Mouse (Mus musculus): ENCODE measurements around the gene Rps12-ps3. TPM values are rescaled to one million over a fixed set of nuclear protein-coding genes. Genes with fewer than 3 reads are reported as not detected.

Rps12-ps3 gene
- polyA plus RNA-seq (2015; fragmentation: Nextera tagmentation; extraction: Ambion mirVana): 13.8 and 22.6 TPM in 2 replicates

- WGBS: 98% methylated on average over 12 of the region's 14 CpGs
- Histone ChIP-seq H3K4me1 (no peaks in the 10 kb centered on the region), H3K9me3 (no peaks in the 10 kb centered on the region), H3K27me3 (no peaks in the 10 kb centered on the region), H3K4me2 (replicated peaks) (no peak within 1 kb of the TSS), H3K4me3 (no peak within 1 kb of the TSS), H3K9ac (no peak within 1 kb of the TSS), H3K27ac (no peak within 1 kb of the TSS), H3K36me3 (peaks cover 16% of the 10 kb centered on the region)
- no peak for ATAC-seq (ENCODE audit: low FRiP score, low read depth)
These were observed at the start of gene Rps12-ps3 for GRCm38 (mm10) chr19:59321990-59322389. Gene Rps12-ps3 (plus strand): TSS chr19:59322290.

- 95% methylated on average over 7 of the region's 7 CpGs for WGBS
These were observed 48.9 kb upstream of the Rps12-ps3 start for GRCm38 (mm10) chr19:59273190-59273589.

GRCm38 (mm10) chr19:59276354-59276753 lies 45.7 kb upstream of the Rps12-ps3 start:
- Histone ChIP-seq H3K36me3 (no peaks in the 10 kb centered on the region), H3K9ac (no peak overlapping the region), H3K27me3 (no peaks in the 10 kb centered on the region), H3K4me2 (replicated peaks) (no peak overlapping the region), H3K27ac (no peak overlapping the region), H3K4me1 (no peaks in the 10 kb centered on the region), H3K4me3 (no peak overlapping the region), H3K9me3 (no peaks in the 10 kb centered on the region)
- 82% methylated on average over 7 of the region's 7 CpGs for WGBS
- no peak for ATAC-seq (ENCODE audit: low FRiP score, low read depth)

More at GRCm38 (mm10) chr19:59273190-59273589, 48.9 kb upstream of the Rps12-ps3 start:
- Histone ChIP-seq H3K4me2 (replicated peaks) (no peak overlapping the region), H3K9ac (no peak overlapping the region), H3K4me1 (no peaks in the 10 kb centered on the region), H3K36me3 (no peaks in the 10 kb centered on the region), H3K4me3 (no peak overlapping the region), H3K9me3 (no peaks in the 10 kb centered on the region), H3K27ac (no peak overlapping the region), H3K27me3 (no peaks in the 10 kb centered on the region)
- ATAC-seq (ENCODE audit: low FRiP score, low read depth): no peak

- H3K4me2 ChIP-seq (replicated peaks): no peak overlapping the region
- H3K9me3 ChIP-seq: no peaks in the 10 kb centered on the region
- H3K4me1 ChIP-seq: no peaks in the 10 kb centered on the region
- no peak for ATAC-seq (ENCODE audit: low FRiP score, low read depth)
- no peak overlapping the region for H3K27ac ChIP-seq
- H3K9ac ChIP-seq: no peak overlapping the region
- H3K27me3 ChIP-seq: no peaks in the 10 kb centered on the region
- H3K4me3 ChIP-seq: no peak overlapping the region
- no peaks in the 10 kb centered on the region for H3K36me3 ChIP-seq
These were observed 41.2 kb upstream of the Rps12-ps3 start for GRCm38 (mm10) chr19:59280841-59281240.

GRCm38 (mm10) chr19:59282001-59282400 lies 40.1 kb upstream of the Rps12-ps3 start:
- no peak overlapping the region for H3K4me3 ChIP-seq
- H3K9me3 ChIP-seq: no peaks in the 10 kb centered on the region
- WGBS: 91% methylated on average over 3 of the region's 3 CpGs
- H3K27ac ChIP-seq: no peak overlapping the region
- no peak overlapping the region for H3K4me2 ChIP-seq (replicated peaks)
- no peaks in the 10 kb centered on the region for H3K4me1 ChIP-seq
- no peak overlapping the region for H3K9ac ChIP-seq
- H3K36me3 ChIP-seq: peaks cover 4% of the 10 kb centered on the region; the same call in 1 of the 2 replicates
- no peaks in the 10 kb centered on the region for H3K27me3 ChIP-seq
- ATAC-seq (ENCODE audit: low FRiP score, low read depth): no peak

GRCm38 (mm10) chr19:59289042-59289441 lies 33.0 kb upstream of the Rps12-ps3 start:
- Histone ChIP-seq H3K9ac (no peak overlapping the region), H3K4me1 (no peaks in the 10 kb centered on the region), H3K36me3 (peaks cover 4% of the 10 kb centered on the region; the same call in 1 of the 2 replicates), H3K9me3 (no peaks in the 10 kb centered on the region), H3K27ac (no peak overlapping the region), H3K27me3 (no peaks in the 10 kb centered on the region), H3K4me3 (no peak overlapping the region), H3K4me2 (replicated peaks) (no peak overlapping the region)
- ATAC-seq (ENCODE audit: low FRiP score, low read depth): no peak

GRCm38 (mm10) chr19:59289811-59290210 lies 32.3 kb upstream of the Rps12-ps3 start:
- Histone ChIP-seq H3K9me3 (no peaks in the 10 kb centered on the region), H3K4me3 (no peak overlapping the region), H3K4me1 (no peaks in the 10 kb centered on the region), H3K27me3 (no peaks in the 10 kb centered on the region), H3K4me2 (replicated peaks) (no peak overlapping the region), H3K27ac (no peak overlapping the region), H3K36me3 (peaks cover 4% of the 10 kb centered on the region; the same call in 1 of the 2 replicates), H3K9ac (no peak overlapping the region)
- WGBS: 89% methylated on average over 6 of the region's 6 CpGs
- no peak for ATAC-seq (ENCODE audit: low FRiP score, low read depth)

- Histone ChIP-seq H3K4me3 (no peak overlapping the region), H3K4me1 (no peaks in the 10 kb centered on the region), H3K27me3 (no peaks in the 10 kb centered on the region), H3K36me3 (no peaks in the 10 kb centered on the region), H3K4me2 (replicated peaks) (no peak overlapping the region), H3K27ac (no peak overlapping the region), H3K9me3 (no peaks in the 10 kb centered on the region), H3K9ac (no peak overlapping the region)
- WGBS: 85% methylated on average over 5 of the region's 5 CpGs
- ATAC-seq (ENCODE audit: low FRiP score, low read depth): no peak
These were observed 29.8 kb upstream of the Rps12-ps3 start for GRCm38 (mm10) chr19:59292183-59292839.

- no peaks in the 10 kb centered on the region for H3K9me3 ChIP-seq
- no peak overlapping the region for H3K27ac ChIP-seq
- no peak for ATAC-seq (ENCODE audit: low FRiP score, low read depth)
- no peaks in the 10 kb centered on the region for H3K4me1 ChIP-seq
- no peaks in the 10 kb centered on the region for H3K27me3 ChIP-seq
- H3K4me3 ChIP-seq: no peak overlapping the region
- H3K36me3 ChIP-seq: peaks cover 13% of the 10 kb centered on the region
- no peak overlapping the region for H3K9ac ChIP-seq
- H3K4me2 ChIP-seq (replicated peaks): no peak overlapping the region
These were observed 6.8 kb upstream of the Rps12-ps3 start for GRCm38 (mm10) chr19:59315308-59315707.

GRCm38 (mm10) chr19:59316571-59316970 lies 5.5 kb upstream of the Rps12-ps3 start:
- no peaks in the 10 kb centered on the region for H3K9me3 ChIP-seq
- H3K27ac ChIP-seq: no peak overlapping the region
- no peak overlapping the region for H3K4me2 ChIP-seq (replicated peaks)
- no peak overlapping the region for H3K4me3 ChIP-seq
- peaks cover 13% of the 10 kb centered on the region for H3K36me3 ChIP-seq
- H3K27me3 ChIP-seq: no peaks in the 10 kb centered on the region
- no peaks in the 10 kb centered on the region for H3K4me1 ChIP-seq
- no peak overlapping the region for H3K9ac ChIP-seq
- ATAC-seq (ENCODE audit: low FRiP score, low read depth): no peak

GRCm38 (mm10) chr19:59330816-59331225 lies 8.7 kb downstream of the Rps12-ps3 start:
- Histone ChIP-seq H3K4me3 (no peak overlapping the region), H3K4me1 (no peaks in the 10 kb centered on the region), H3K9ac (no peak overlapping the region), H3K4me2 (replicated peaks) (no peak overlapping the region), H3K36me3 (peaks cover 10% of the 10 kb centered on the region; the same call in 1 of the 2 replicates), H3K27me3 (no peaks in the 10 kb centered on the region), H3K27ac (no peak overlapping the region), H3K9me3 (no peaks in the 10 kb centered on the region)
- ATAC-seq (ENCODE audit: low FRiP score, low read depth): no peak

- no peak overlapping the region for H3K9ac ChIP-seq
- ATAC-seq (ENCODE audit: low FRiP score, low read depth): no peak
- peaks cover 8% of the 10 kb centered on the region; the same call in 1 of the 2 replicates for H3K36me3 ChIP-seq
- H3K4me3 ChIP-seq: no peak overlapping the region
- H3K27me3 ChIP-seq: no peaks in the 10 kb centered on the region
- 93% methylated on average over 1 of the region's 1 CpGs for WGBS
- no peak overlapping the region for H3K27ac ChIP-seq
- H3K4me2 ChIP-seq (replicated peaks): no peak overlapping the region
- H3K4me1 ChIP-seq: peaks cover 8% of the 10 kb centered on the region
- no peaks in the 10 kb centered on the region for H3K9me3 ChIP-seq
These were observed 14.6 kb downstream of the Rps12-ps3 start for GRCm38 (mm10) chr19:59336655-59337054.

All from limb, embryonic 13.5 days (tissue).